Comparison of ENCODE assay signal across 14 mouse cellular contexts in the genomic region with DNA sequence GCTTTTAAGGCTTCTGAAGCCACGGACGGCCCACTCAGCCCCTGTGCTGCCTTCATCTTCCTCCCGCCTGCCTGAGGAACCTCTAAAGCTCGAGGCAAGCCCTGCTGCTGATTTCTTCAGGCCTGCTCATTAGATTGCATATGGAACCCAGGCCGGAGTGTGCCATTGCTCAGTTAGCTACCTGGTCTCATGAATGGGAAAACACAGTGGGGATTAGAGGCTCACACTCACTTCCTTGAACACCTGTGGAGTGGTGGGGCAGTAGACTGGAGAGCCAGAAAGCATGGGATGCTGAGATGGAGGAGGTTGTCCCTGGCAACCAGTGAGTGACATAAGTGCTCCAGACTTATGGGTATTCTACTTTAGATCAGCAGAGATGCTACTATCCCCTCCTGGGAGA. TPM values are rescaled to one million over a fixed set of nuclear protein-coding genes. Genes with fewer than 3 reads are reported as not detected.
DNase-seq lines count a peak whose midpoint lies in the region; ATAC-seq and TF ChIP-seq lines count a peak whose summit lies in the region.
"Had no signal": no experiment of that assay in that cellular context is flagged by ENCODE, and none has a peak within 500 bp of the region (broad histone marks: within the 10 kb centered on the region; RNA-seq: fewer than 3 reads in every experiment).

No protein-coding gene starts in this region.

- no peak overlapping the region for H3K4me2 ChIP-seq in embryonic facial prominence, embryonic 13.5 days
- H3K4me2 ChIP-seq in kidney, embryonic 15.5 days = no peak overlapping the region
- H3K4me2 ChIP-seq in hindbrain, embryonic 13.5 days = no peak overlapping the region
- no peak overlapping the region for H3K4me2 ChIP-seq in midbrain, postnatal 0 days (ENCODE audit: low read depth, low read length, poor library complexity, severe bottlenecking)
- H3K4me2 ChIP-seq: embryonic facial prominence, embryonic 15.5 days; liver, embryonic 11.5 days had no signal

- DNase-seq in embryonic facial prominence, embryonic 10.5 days (ENCODE audit: low spot score) = no peak
- no peak for DNase-seq in kidney, postnatal 14 days
- no peak for DNase-seq in midbrain, postnatal 0 days (ENCODE audit: low spot score)
- DNase-seq in thymus, adult 2 months = no peak
- DNase-seq: adrenal gland, postnatal 25 days; kidney, adult 18-20 months; lung, postnatal 10 days had no signal

- 52% methylated on average over 5 of the region's 5 CpGs for WGBS in embryonic facial prominence, embryonic 13.5 days
- 77% methylated on average over 5 of the region's 5 CpGs for WGBS in embryonic facial prominence, embryonic 10.5 days
- 57% methylated on average over 5 of the region's 5 CpGs for WGBS in kidney, embryonic 15.5 days
- 58% methylated on average over 5 of the region's 5 CpGs for WGBS in hindbrain, embryonic 13.5 days
- 25% methylated on average over 5 of the region's 5 CpGs for WGBS in midbrain, postnatal 0 days
- 46% methylated on average over 5 of the region's 5 CpGs for WGBS in thymus, adult 2 months

- no peaks in the 10 kb centered on the region for H3K27me3 ChIP-seq in embryonic facial prominence, embryonic 13.5 days
- no peaks in the 10 kb centered on the region for H3K27me3 ChIP-seq in embryonic facial prominence, embryonic 10.5 days (replicated peaks; ENCODE audit: low read depth, poor library complexity, severe bottlenecking)
- no peaks in the 10 kb centered on the region for H3K27me3 ChIP-seq in kidney, embryonic 15.5 days
- H3K27me3 ChIP-seq in hindbrain, embryonic 13.5 days = no peaks in the 10 kb centered on the region
- H3K27me3 ChIP-seq in midbrain, postnatal 0 days (ENCODE audit: insufficient read depth, low read length) = no peaks in the 10 kb centered on the region
- H3K27me3 ChIP-seq in thymus, adult 2 months (ENCODE audit: control insufficient read depth, insufficient read depth, low read length) = no peaks in the 10 kb centered on the region
- H3K27me3 ChIP-seq: embryonic facial prominence, embryonic 15.5 days had no signal

- TF ChIP-seq POLR2A in thymus, adult 2 months (IDR thresholded peaks at IDR 0.05; ENCODE audit: control insufficient read depth, extremely low read depth, insufficient read depth, low read length, poor library complexity) = no peak

- TF ChIP-seq CTCF in midbrain, postnatal 0 days (IDR thresholded peaks at IDR 0.05) = no peak
- no peak for TF ChIP-seq CTCF in thymus, adult 2 months (IDR thresholded peaks at IDR 0.05; ENCODE audit: borderline replicate concordance, control insufficient read depth, extremely low read depth, insufficient read depth, low read length, poor library complexity)

- no peak overlapping the region for H3K4me3 ChIP-seq in embryonic facial prominence, embryonic 13.5 days
- H3K4me3 ChIP-seq in embryonic facial prominence, embryonic 10.5 days = no peak overlapping the region
- H3K4me3 ChIP-seq in kidney, embryonic 15.5 days (replicated peaks) = no peak overlapping the region
- H3K4me3 ChIP-seq in hindbrain, embryonic 13.5 days = no peak overlapping the region
- H3K4me3 ChIP-seq in midbrain, postnatal 0 days (ENCODE audit: low read depth, low read length) = no peak overlapping the region
- H3K4me3 ChIP-seq in thymus, adult 2 months (ENCODE audit: control insufficient read depth, insufficient read depth, low read length) = no peak overlapping the region
- H3K4me3 ChIP-seq: embryonic facial prominence, embryonic 15.5 days; heart, embryonic 10.5 days had no signal

- 0 out of 2 replicates have a peak overlapping the region, but pooled peaks have one; percentile 8 for H3K27ac ChIP-seq in embryonic facial prominence, embryonic 13.5 days
- H3K27ac ChIP-seq in embryonic facial prominence, embryonic 10.5 days (replicated peaks) = no peak overlapping the region
- 0 out of 2 replicates have a peak overlapping the region, but pooled peaks have one; percentile 4 for H3K27ac ChIP-seq in kidney, embryonic 15.5 days
- peak overlapping the region; percentile 82 for H3K27ac ChIP-seq in hindbrain, embryonic 13.5 days
- H3K27ac ChIP-seq in midbrain, postnatal 0 days (ENCODE audit: low read depth, low read length) = peak overlapping the region; percentile 68; the same call in 1 of the 2 replicates
- no peak overlapping the region for H3K27ac ChIP-seq in thymus, adult 2 months (ENCODE audit: control insufficient read depth, insufficient read depth, low read length)
- H3K27ac ChIP-seq: embryonic facial prominence, embryonic 15.5 days had no signal

- H3K9me3 ChIP-seq in embryonic facial prominence, embryonic 13.5 days = no peaks in the 10 kb centered on the region
- no peaks in the 10 kb centered on the region for H3K9me3 ChIP-seq in embryonic facial prominence, embryonic 10.5 days
- H3K9me3 ChIP-seq in kidney, embryonic 15.5 days (replicated peaks) = no peaks in the 10 kb centered on the region
- no peaks in the 10 kb centered on the region for H3K9me3 ChIP-seq in hindbrain, embryonic 13.5 days
- H3K9me3 ChIP-seq in midbrain, postnatal 0 days (ENCODE audit: low read length) = no peaks in the 10 kb centered on the region
- H3K9me3 ChIP-seq: embryonic facial prominence, embryonic 15.5 days; heart, embryonic 10.5 days had no signal

- ATAC-seq in embryonic facial prominence, embryonic 13.5 days (ENCODE audit: insufficient number of reproducible peaks, insufficient read depth, low FRiP score, low TSS enrichment, low read depth) = no peak
- no peak for ATAC-seq in kidney, embryonic 15.5 days (replicated peaks; ENCODE audit: low FRiP score)
- 0 out of 2 replicates have a peak, but pooled peaks have one; percentile 8 for ATAC-seq in hindbrain, embryonic 13.5 days (ENCODE audit: low FRiP score)
- ATAC-seq in midbrain, postnatal 0 days (ENCODE audit: low FRiP score) = no peak
- ATAC-seq in inflammation-experienced regulatory T-cells, adult 6 months = no peak

- H3K9ac ChIP-seq in embryonic facial prominence, embryonic 13.5 days = no peak overlapping the region
- no peak overlapping the region for H3K9ac ChIP-seq in kidney, embryonic 15.5 days
- H3K9ac ChIP-seq in hindbrain, embryonic 13.5 days = peak overlapping the region; percentile 47; the same call in 1 of the 2 replicates
- H3K9ac ChIP-seq in midbrain, postnatal 0 days (replicated peaks; ENCODE audit: low read length, poor library complexity, severe bottlenecking) = no peak overlapping the region
- H3K9ac ChIP-seq: embryonic facial prominence, embryonic 15.5 days had no signal

- 0 out of 2 replicates have a peak, but pooled peaks cover 11% of the 10 kb centered on the region for H3K36me3 ChIP-seq in embryonic facial prominence, embryonic 13.5 days
- H3K36me3 ChIP-seq in embryonic facial prominence, embryonic 10.5 days (replicated peaks) = peaks cover 37% of the 10 kb centered on the region
- peaks cover 11% of the 10 kb centered on the region; the same call in 1 of the 2 replicates for H3K36me3 ChIP-seq in kidney, embryonic 15.5 days
- 0 out of 2 replicates have a peak, but pooled peaks cover 3% of the 10 kb centered on the region for H3K36me3 ChIP-seq in hindbrain, embryonic 13.5 days
- no peaks in the 10 kb centered on the region for H3K36me3 ChIP-seq in midbrain, postnatal 0 days (ENCODE audit: insufficient read depth, low read length)
- no peaks in the 10 kb centered on the region for H3K36me3 ChIP-seq in thymus, adult 2 months (ENCODE audit: control insufficient read depth, insufficient read depth, low read length)
- H3K36me3 ChIP-seq: embryonic facial prominence, embryonic 15.5 days had no signal

- peaks cover 90% of the 10 kb centered on the region for H3K4me1 ChIP-seq in embryonic facial prominence, embryonic 13.5 days
- peaks cover 99% of the 10 kb centered on the region for H3K4me1 ChIP-seq in embryonic facial prominence, embryonic 10.5 days
- peaks cover 99% of the 10 kb centered on the region for H3K4me1 ChIP-seq in kidney, embryonic 15.5 days
- H3K4me1 ChIP-seq in hindbrain, embryonic 13.5 days (replicated peaks) = peaks cover 100% of the 10 kb centered on the region
- H3K4me1 ChIP-seq in midbrain, postnatal 0 days (ENCODE audit: insufficient read depth, low read length) = peaks cover 49% of the 10 kb centered on the region
- peaks cover 78% of the 10 kb centered on the region for H3K4me1 ChIP-seq in thymus, adult 2 months (replicated peaks; ENCODE audit: control insufficient read depth, insufficient read depth, low read length)

RNA-seq across cellular contexts. Expression of a gene that starts 19.3 kb away (rescaled TPM):
- polyA plus RNA-seq in embryonic facial prominence, embryonic 13.5 days (2015; fragmentation: Nextera tagmentation; extraction: Ambion mirVana) = 44.3 and 52.9 TPM in 2 replicates
- 42.8 and 45.6 TPM in 2 replicates for polyA plus RNA-seq in embryonic facial prominence, embryonic 10.5 days (2016; fragmentation: Nextera tagmentation; extraction: Ambion mirVana)
- 41.8 and 47.3 TPM in 2 replicates for polyA plus RNA-seq in kidney, embryonic 15.5 days (2015; fragmentation: Nextera tagmentation; extraction: Ambion mirVana)
- 58.5 and 65.3 TPM in 2 replicates for polyA plus RNA-seq in hindbrain, embryonic 13.5 days (2015; fragmentation: Nextera tagmentation; extraction: Ambion mirVana)
- 130 and 134 TPM in 2 replicates for total RNA-seq in midbrain, postnatal 0 days (2014; rRNA removed)
- polyA plus RNA-seq in midbrain, postnatal 0 days (2015; fragmentation: Nextera tagmentation; extraction: Ambion mirVana) = 44.0 and 51.7 TPM in 2 replicates
- 10 to 100 TPM; 24.5 to 30.1 (median 26.1) TPM for polyA plus RNA-seq in inflammation-experienced regulatory T-cells, adult 6 months (2017; shearing (Covaris generic))
- 58.9 and 93.6 TPM in 2 replicates for polyA plus RNA-seq in thymus, adult 2 months (2012; rRNA removed)

Comparison
In these comparisons a context has a peak if more than half of its experiments do, and no peak if none do; other contexts are left out.
1. H3K27ac ChIP-seq: peak in embryonic facial prominence, embryonic 13.5 days (single experiment), kidney, embryonic 15.5 days (single experiment), hindbrain, embryonic 13.5 days (single experiment) and midbrain, postnatal 0 days (single experiment); none in embryonic facial prominence, embryonic 10.5 days (single experiment) and thymus, adult 2 months (single experiment).